Mouse (Mus musculus): ENCODE results near the gene Gm14295. TPM values are rescaled to one million over a fixed set of nuclear protein-coding genes. Genes with fewer than 3 reads are reported as not detected.
"Not testable (repeated sequence)": the region's sequence is repeated elsewhere in the genome, so short reads cannot be mapped to it uniquely, and the experiment has no call there.

Gene Gm14295
- total RNA-seq (2021) = 10 to 100 TPM; 10.9 to 16.8 TPM
- long read RNA-seq, experiment 1, transcript Gm14295-201 (4 exons, 1,213 nt) = major isoform, 10 of 13 reads
- long read RNA-seq, experiment 1, partial matches to known transcripts = 1 of 13 reads
- long read RNA-seq, experiment 1, other reads (novel, unspliced or antisense) = 2 of 13 reads
- long read RNA-seq, experiment 2, transcript Gm14295-201 (4 exons, 1,213 nt) = major isoform, 9 of 12 reads
- long read RNA-seq, experiment 2, partial matches to known transcripts = 0 of 12 reads
- long read RNA-seq, experiment 2, other reads (novel, unspliced or antisense) = 3 of 12 reads

- intact Hi-C loops (cut with DNase I); DNase-seq (ENCODE audit: low spot score in 2 of 2): not testable (repeated sequence)
Measured at GRCm38 (mm10) chr2:176798312-176798711, at the start of gene Gm14295. TSS of gene Gm14295 (plus strand) at chr2:176798612.

DNA sequence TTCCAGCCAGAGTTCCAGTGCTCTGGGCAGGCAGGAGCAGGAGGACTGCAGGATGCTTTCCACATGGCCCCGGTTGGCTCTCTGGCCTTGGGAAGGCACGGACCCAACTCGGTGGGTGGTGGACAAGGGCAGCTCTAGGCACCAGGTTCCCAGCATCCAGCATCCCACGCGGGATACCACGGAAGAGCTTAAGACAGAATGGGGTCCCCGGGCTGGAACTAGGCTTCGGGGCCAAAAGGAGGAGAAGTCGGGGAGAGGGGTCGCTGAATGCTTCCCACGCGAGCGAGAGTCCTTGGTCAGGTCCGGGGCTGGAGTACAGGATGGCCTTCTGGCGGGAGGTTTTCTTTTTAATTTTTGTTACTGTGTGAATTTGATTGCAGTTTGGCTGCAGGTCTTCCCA lies 373 bp downstream of the Gm14295 start:
- DNase-seq (ENCODE audit: low spot score in 2 of 2); intact Hi-C loops (cut with DNase I): not testable (repeated sequence)

GRCm38 (mm10) chr2:176830840-176831239 lies 32.4 kb downstream of the Gm14295 start, which contains the start of gene Gm14408:
TSS of gene Gm14408 (plus strand) at chr2:176831140.
- intact Hi-C loops (cut with DNase I); DNase-seq (ENCODE audit: low spot score in 2 of 2): not testable (repeated sequence)

Other genes with a start within 250 kb of the Gm14295 start
- 10 to 100 TPM in 1 of 2 experiments, 1 to 10 TPM in 1; 7.1 to 18.9 TPM for gene Gm14308, start 162.3 kb upstream of the Gm14295 start, total RNA-seq (2021)
- gene Zfp973, start 128.1 kb upstream of the Gm14295 start, total RNA-seq (2021) = 1 to 10 TPM; 8.3 to 9.9 TPM
- 10 to 100 TPM; 22.1 to 30.5 TPM for gene Gm14305, start 90.3 kb upstream of the Gm14295 start, total RNA-seq (2021)
- not detected for gene Gm14408, start 32.5 kb downstream of the Gm14295 start, total RNA-seq (2021)
- gene Gm14296, start 129.2 kb downstream of the Gm14295 start, total RNA-seq (2021) = 10 to 100 TPM; 16.4 to 20.1 TPM
- 10 to 100 TPM; 57.3 to 65.0 TPM for gene Gm14419, start 202.3 kb downstream of the Gm14295 start, total RNA-seq (2021)